Mouse (Mus musculus) heart, postnatal 25 days (tissue): ENCODE results near the gene Mfn1. TPM values are rescaled to one million over a fixed set of nuclear protein-coding genes. Genes with fewer than 3 reads are reported as not detected.

Experiments
- DNase-seq: peaks from one replicate; pipeline ENCODE4 v3.0.0; 2022; ENCODE audit warnings: low spot score
- intact Hi-C: fragments of 180-260 bp; cut with DNase I; formaldehyde crosslinking; loops from one replicate; pipeline ENCODE4 v1.15.1; 2025
- total RNA-seq, 2 experiments: library from RNA; stranded (reverse); gene quantifications; 2 replicates each; pipeline ENCODE4 v1.2.3; 2021

Mfn1 gene
- total RNA-seq, 2 experiments from 2014 or later, result 434 to 472 TPM

- no peak for DNase-seq
- intact Hi-C loops, result loop anchor here (2.0 to 5.0 kb wide), 4 partner anchors 37 to 188 kb away; partner anchors contain the start of gene Pik3ca
These were observed 19.5 kb upstream of the Mfn1 start, which contains the start of gene Zfp639 for GRCm38 (mm10) chr3:32509496-32510374. TSS of gene Zfp639 (plus strand) at chr3:32510259.

- DNase-seq, result peak; percentile 94
- intact Hi-C loops, result loop anchor here (1.0 to 5.0 kb wide), 3 partner anchors 18 to 187 kb away; partner anchors contain the start of gene Pik3ca
These were observed 18.7 kb upstream of the Mfn1 start for GRCm38 (mm10) chr3:32510375-32511190.

DNA sequence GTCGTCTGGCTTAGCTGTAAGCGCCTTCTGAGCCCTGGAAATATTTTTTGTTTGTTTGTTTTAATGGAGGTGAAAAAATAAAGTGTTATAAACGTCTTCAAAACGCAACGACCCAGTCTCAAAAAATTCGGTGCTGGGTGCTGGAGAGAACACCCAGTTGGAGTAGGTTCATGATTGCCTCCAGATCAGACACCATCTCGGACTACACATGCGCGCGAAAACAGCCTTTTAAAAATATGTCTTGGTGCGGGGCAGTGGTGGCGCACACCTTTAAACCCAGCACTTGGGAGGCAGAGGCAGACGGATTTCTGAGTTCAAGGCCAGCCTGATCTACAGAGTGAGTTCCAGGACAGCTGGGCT lies 18.1 kb upstream of the Mfn1 start:
- intact Hi-C loops, result loop anchor here (1.0 to 5.0 kb wide), 3 partner anchors 17 to 186 kb away; partner anchors contain the start of gene Pik3ca
- DNase-seq, result no peak

GRCm38 (mm10) chr3:32512686-32513284 lies 16.5 kb upstream of the Mfn1 start:
- no peak for DNase-seq
- intact Hi-C loops, result loop anchor here (5.0 kb wide), 2 partner anchors 115 to 185 kb away; partner anchors contain the start of gene Pik3ca

GRCm38 (mm10) chr3:32513528-32513927 lies 15.7 kb upstream of the Mfn1 start:
- intact Hi-C loops, result loop anchor here (5.0 kb wide), 2 partner anchors 116 to 184 kb away; partner anchors contain the start of gene Pik3ca
- no peak for DNase-seq

DNA sequence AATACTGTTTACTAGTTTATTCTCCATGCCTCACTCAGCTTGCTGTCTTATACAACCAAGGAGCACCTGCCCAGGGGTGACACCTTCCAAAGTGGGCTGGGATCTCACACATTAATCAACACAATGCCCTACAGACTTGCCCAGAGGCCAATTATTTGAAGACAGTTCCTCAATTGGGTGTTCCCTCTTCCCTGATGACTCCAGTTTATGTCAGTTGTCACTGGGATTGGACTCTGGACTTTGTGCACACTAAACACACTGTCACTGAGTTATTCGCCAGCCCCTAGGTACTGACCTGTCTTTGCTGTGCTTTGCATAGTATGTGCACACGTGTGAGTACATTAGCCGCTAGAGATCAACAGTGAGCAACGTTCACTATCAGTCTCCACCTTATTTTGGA lies 2.1 kb upstream of the Mfn1 start:
- intact Hi-C loops, result no loop called here

GRCm38 (mm10) chr3:32530041-32530440 lies 776 bp downstream of the Mfn1 start:
- intact Hi-C loops, result no loop called here
- no peak for DNase-seq

More for the DNA sequence above, 2.1 kb upstream of the Mfn1 start:
- no peak for DNase-seq

DNA sequence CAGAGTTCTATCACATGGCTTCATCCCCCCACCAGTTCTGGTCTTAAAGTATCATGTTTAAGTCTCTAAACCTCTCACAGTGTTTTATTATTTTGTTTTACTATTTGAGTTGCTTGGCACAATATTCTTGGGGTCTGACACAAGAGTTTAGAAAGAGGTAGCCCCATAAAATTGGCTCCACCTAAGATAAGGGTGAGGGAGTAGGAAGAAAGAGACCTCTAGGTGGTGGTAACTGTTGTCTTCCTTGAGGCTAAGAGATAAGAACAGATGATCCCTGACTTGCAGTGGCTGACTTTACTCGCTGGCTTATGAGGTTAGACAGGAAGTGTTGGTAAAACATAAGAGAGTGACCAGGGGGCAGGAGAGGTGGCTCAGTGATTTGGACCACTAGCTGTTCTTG lies 6.4 kb downstream of the Mfn1 start:
- intact Hi-C loops, result no loop called here

GRCm38 (mm10) chr3:32537556-32537955 lies 8.3 kb downstream of the Mfn1 start:
- intact Hi-C loops, result no loop called here
- peak; percentile 21 for DNase-seq

More for the DNA sequence above, 6.4 kb downstream of the Mfn1 start:
- DNase-seq, result no peak

DNA sequence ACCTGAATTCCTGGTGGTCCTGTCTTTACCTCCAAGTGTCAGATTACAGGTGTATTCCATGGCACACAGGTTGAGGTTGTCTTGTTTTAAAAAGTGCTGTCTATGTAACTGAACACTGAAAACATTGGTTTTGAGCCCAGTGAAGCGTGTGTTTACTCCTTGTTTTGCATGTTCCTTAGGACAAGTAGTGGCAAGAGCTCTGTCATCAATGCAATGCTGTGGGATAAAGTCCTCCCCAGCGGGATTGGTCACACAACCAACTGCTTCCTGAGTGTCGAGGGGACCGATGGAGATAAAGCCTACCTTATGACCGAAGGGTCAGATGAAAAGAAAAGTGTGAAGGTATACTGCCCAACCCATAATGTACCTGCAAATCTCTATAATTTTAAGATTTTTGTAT lies 8.8 kb downstream of the Mfn1 start:
- intact Hi-C loops, result no loop called here
- DNase-seq, result no peak

GRCm38 (mm10) chr3:32553061-32553460 lies 23.8 kb downstream of the Mfn1 start:
- no peak for DNase-seq
- intact Hi-C loops, result loop anchor here (5.0 kb wide), 1 partner anchor 144 kb away; no protein-coding TSS in a partner anchor

DNA sequence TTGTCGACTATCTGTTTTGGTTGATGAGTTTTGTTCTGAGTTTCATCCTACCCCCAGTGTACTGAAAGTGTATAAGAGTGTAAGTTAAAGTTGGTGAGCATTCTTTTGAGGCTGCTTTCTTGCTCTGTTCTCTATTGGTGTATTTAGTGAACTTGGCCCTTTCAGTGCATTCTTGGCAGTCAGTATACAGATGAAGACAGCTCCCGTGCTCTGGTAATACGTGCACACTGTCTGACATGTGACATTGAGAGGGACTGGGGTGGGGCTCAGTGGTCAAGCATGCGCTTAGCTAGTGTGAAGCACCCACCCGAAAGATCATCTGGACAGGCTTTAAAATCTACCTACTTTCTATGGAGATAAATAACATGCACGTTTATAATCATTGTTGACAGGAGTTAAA lies 34.1 kb downstream of the Mfn1 start:
- no peak for DNase-seq
- intact Hi-C loops, result no loop called here

- intact Hi-C loops, result no loop called here
These were observed 43.8 kb downstream of the Mfn1 start for GRCm38 (mm10) chr3:32573086-32573485.

GRCm38 (mm10) chr3:32573881-32574280 lies 44.6 kb downstream of the Mfn1 start:
- DNase-seq, result no peak
- intact Hi-C loops, result no loop called here

More at GRCm38 (mm10) chr3:32573086-32573485, 43.8 kb downstream of the Mfn1 start:
- no peak for DNase-seq

DNA sequence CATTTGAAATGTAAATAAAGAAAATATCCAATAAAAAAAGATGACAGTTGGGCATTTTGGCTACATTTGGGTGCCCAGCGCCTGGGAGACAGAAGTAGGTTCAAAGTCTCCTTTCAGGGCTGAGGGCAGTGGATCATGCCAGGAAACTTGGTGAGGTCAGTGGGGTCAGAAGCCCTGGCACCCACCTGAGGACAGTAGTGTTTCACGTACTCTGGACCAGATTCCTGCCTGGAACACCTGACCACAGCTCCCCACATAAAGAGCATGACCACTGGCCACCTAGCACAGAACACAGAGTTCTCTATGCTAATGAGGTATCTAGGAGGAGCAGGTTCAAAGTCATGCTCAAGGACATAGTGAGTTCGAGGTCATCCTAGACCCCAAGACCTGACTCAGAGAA lies 45.9 kb downstream of the Mfn1 start:
- intact Hi-C loops, result no loop called here
- no peak for DNase-seq

GRCm38 (mm10) chr3:32578772-32579171 lies 49.5 kb downstream of the Mfn1 start:
- no peak for DNase-seq
- intact Hi-C loops, result no loop called here

GRCm38 (mm10) chr3:32580738-32581137 lies 51.5 kb downstream of the Mfn1 start:
- no peak for DNase-seq
- intact Hi-C loops, result no loop called here

- intact Hi-C loops, result no loop called here
- no peak for DNase-seq
These were observed 52.6 kb downstream of the Mfn1 start for GRCm38 (mm10) chr3:32581911-32582310.

DNA sequence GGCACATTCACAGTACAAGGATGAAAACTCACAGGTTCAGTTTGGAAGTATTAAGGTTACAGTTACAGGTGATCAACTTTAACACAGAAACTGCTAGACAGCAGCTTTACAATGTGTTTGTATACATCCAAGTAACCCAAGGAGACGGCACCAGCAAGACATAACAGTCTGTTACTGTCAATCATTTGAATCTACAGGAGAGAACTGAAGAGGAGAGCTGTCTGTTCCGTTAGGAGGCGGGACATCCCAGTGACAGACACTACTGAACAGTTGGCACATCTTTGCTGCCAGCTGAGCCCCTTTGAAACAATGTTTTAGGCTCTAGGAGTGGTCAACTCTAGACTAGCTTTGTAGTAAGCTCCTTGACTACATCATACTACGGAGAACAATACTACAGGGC lies 54.2 kb downstream of the Mfn1 start:
- DNase-seq, result no peak
- intact Hi-C loops, result no loop called here

DNA sequence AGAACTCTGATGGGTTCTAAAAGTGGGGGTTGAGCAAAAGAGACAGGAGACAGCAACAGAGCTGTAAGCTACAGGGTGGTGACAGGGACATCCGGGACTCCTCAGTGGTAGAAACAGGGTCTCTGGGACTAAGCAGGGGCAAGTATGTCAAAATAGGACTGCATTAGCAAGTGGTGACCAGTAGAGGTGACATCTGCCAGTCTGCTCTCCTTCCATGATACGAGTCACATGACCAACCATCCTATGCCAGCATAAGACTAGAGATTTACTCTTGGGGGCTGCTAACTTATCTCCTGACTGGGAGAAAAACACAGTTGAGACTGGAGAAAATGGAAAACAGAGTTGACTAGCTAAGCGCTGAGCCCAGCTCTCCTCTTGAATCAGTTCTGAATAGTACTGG lies 57.0 kb downstream of the Mfn1 start:
- DNase-seq, result no peak
- intact Hi-C loops, result no loop called here
